Mouse (Mus musculus) cortical plate, adult 2 months (tissue): ENCODE results near the gene Adamts14.

Experiments
- CTCF ChIP-seq: fragments of 200-500 bp; IDR thresholded peaks from 2 replicates; pipeline ENCODE4 v1.5.1; 2011; ENCODE audit warnings: mild to moderate bottlenecking, control low read depth, low read length; ENCODE audit not compliant: insufficient read depth; ENCODE audit errors: extremely low read depth
- POLR2A ChIP-seq: fragments of 200-500 bp; IDR thresholded peaks from 2 replicates; pipeline ENCODE4 v1.6.1; 2011; ENCODE audit warnings: mild to moderate bottlenecking, low read length, control low read depth; ENCODE audit not compliant: insufficient read depth; ENCODE audit errors: extremely low read depth

DNA sequence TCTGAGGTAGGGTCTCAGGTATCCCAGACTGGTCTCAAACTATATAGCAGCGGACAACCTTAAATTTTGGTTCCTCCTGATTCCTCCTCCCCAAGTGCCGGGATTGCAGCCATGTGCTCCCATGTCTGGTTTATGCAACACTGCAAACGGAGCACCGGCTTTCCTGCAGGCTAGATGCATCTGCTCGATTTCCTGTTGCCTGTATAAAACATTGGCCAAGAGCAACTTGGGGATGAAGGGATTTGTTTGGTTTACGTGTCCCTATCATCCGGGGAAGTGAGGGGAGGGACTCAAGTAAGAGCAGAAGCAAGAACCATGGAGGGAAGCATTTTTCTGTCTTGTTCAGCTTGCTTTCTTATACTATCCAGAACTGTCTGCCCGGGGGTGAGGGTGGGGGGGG lies 78.0 kb downstream of the Adamts14 start:
- TF ChIP-seq POLR2A (no peak), CTCF (no peak)
